Mouse (Mus musculus) MEL (cell line): ENCODE measurements at regions not wholly inside any gene's neighbourhood (a gene's known extent, or its start where the extent isn't known, plus 50 kb on each side); places are given as distances from the start of the nearest gene placed in this dataset.

ENCODE experiments used
- DNase-seq: peaks from one replicate; pipeline ENCODE4 v3.0.0; 2011; ENCODE audit warnings: low read depth, low spot score
- H3K27ac ChIP-seq: 2 replicates; pipeline ENCODE4 v1.5.1; 2012; ENCODE audit warnings: low read depth, mild to moderate bottlenecking, control low read depth, low read length, moderate library complexity; ENCODE audit not compliant: control insufficient read depth
- H3K27me3 ChIP-seq, 2 experiments: fragments of 150-350 bp in 1 of 2; sonication (generic) in 1 of 2; 2 replicates each; pipeline ENCODE4 v1.6.1; 2012; ENCODE audit warnings: low read length in 2 of 2, mild to moderate bottlenecking in 2 of 2, improper control_type of control experiment in 1 of 2, moderate library complexity in 1 of 2; ENCODE audit not compliant: insufficient read depth in 2 of 2, control insufficient read depth in 1 of 2
- H3K36me3 ChIP-seq, 2 experiments: 2 replicates each; pipeline ENCODE4 v1.6.1; 2012 to 2014; ENCODE audit warnings: low read length in 2 of 2, improper control_type of control experiment in 1 of 2, inconsistent platforms in 1 of 2, mild to moderate bottlenecking in 1 of 2; ENCODE audit not compliant: insufficient read depth in 2 of 2, control insufficient read depth in 1 of 2
- H3K4me1 ChIP-seq, 2 experiments: fragments of 150-350 bp in 1 of 2; sonication (generic) in 1 of 2; 2 replicates each; pipeline ENCODE4 v1.6.1; 2012; ENCODE audit warnings: low read length in 2 of 2, improper control_type of control experiment in 1 of 2, mild to moderate bottlenecking in 1 of 2; ENCODE audit not compliant: insufficient read depth in 2 of 2, control insufficient read depth in 1 of 2
- H3K4me3 ChIP-seq, 2 experiments: fragments of 150-350 bp in 1 of 2; sonication (generic) in 1 of 2; 2 replicates each; pipeline ENCODE4 v1.5.1; 2012; ENCODE audit warnings: low read depth in 2 of 2, low read length in 2 of 2, mild to moderate bottlenecking in 2 of 2, moderate library complexity in 2 of 2, control low read depth in 1 of 2, improper control_type of control experiment in 1 of 2; ENCODE audit not compliant: control insufficient read depth in 1 of 2, insufficient read depth in 1 of 2
- H3K79me2 ChIP-seq: 2 replicates; pipeline ENCODE4 v1.6.1; 2012; ENCODE audit warnings: mild to moderate bottlenecking, low read length, moderate library complexity; ENCODE audit not compliant: control insufficient read depth, poor library complexity, insufficient read depth
- H3K9ac ChIP-seq: 2 replicates; pipeline ENCODE4 v1.6.1; 2012; ENCODE audit warnings: low read depth, mild to moderate bottlenecking, control low read depth, low read length, moderate library complexity; ENCODE audit not compliant: control insufficient read depth, poor library complexity, severe bottlenecking
- H3K9me3 ChIP-seq: fragments of 150-350 bp; sonication (generic); replicated peaks from 2 replicates; pipeline ENCODE4 v1.6.1; 2012; ENCODE audit warnings: mild to moderate bottlenecking, low read length, improper control_type of control experiment, moderate library complexity; ENCODE audit not compliant: insufficient read depth
- BHLHE40 ChIP-seq: IDR thresholded peaks from 2 replicates; pipeline ENCODE4 v1.6.1; 2012; ENCODE audit warnings: low read depth, mild to moderate bottlenecking, inconsistent platforms, low read length, improper control_type of control experiment, borderline replicate concordance
- CHD1 ChIP-seq: IDR thresholded peaks from 2 replicates; pipeline ENCODE4 v1.6.1; 2012; ENCODE audit warnings: low read depth, mild to moderate bottlenecking, inconsistent platforms, low read length, improper control_type of control experiment
- CTCF ChIP-seq, 3 experiments: IDR thresholded peaks in 2 of 3; conservative IDR thresholded peaks in 1 of 3; 2 replicates each; pipeline ENCODE4 v1.5.1; 2011 to 2012; ENCODE audit warnings: low read length in 3 of 3, low read depth in 2 of 3, mild to moderate bottlenecking in 2 of 3, improper control_type of control experiment in 1 of 3, inconsistent platforms in 1 of 3, mixed read lengths in 1 of 3, moderate library complexity in 1 of 3; ENCODE audit not compliant: control insufficient read depth in 1 of 3, insufficient read depth in 1 of 3, poor library complexity in 1 of 3, severe bottlenecking in 1 of 3
- ETS1 ChIP-seq: IDR thresholded peaks from 2 replicates; pipeline ENCODE4 v1.6.1; 2012; ENCODE audit warnings: low read depth, mild to moderate bottlenecking, inconsistent platforms, low read length, improper control_type of control experiment, moderate library complexity
- GATA1 ChIP-seq: IDR thresholded peaks from 2 replicates; pipeline ENCODE4 v1.6.1; 2011; ENCODE audit warnings: low read depth, low read length, improper control_type of control experiment
- HCFC1 ChIP-seq: IDR thresholded peaks from 2 replicates; pipeline ENCODE4 v1.6.1; 2012; ENCODE audit warnings: low read depth, mild to moderate bottlenecking, inconsistent platforms, low read length, improper control_type of control experiment, moderate library complexity
- JUND ChIP-seq: IDR thresholded peaks from 2 replicates; pipeline ENCODE4 v1.6.1; 2011; ENCODE audit warnings: low read depth, mild to moderate bottlenecking, improper control_type of control experiment, low read length
- MAX ChIP-seq: IDR thresholded peaks from 2 replicates; pipeline ENCODE4 v1.6.1; 2011; ENCODE audit warnings: low read length, improper control_type of control experiment
- NELFE ChIP-seq: IDR thresholded peaks from 2 replicates; pipeline ENCODE4 v1.6.1; 2011; ENCODE audit warnings: low read depth, low read length, improper control_type of control experiment
- POLR2A ChIP-seq, 2 experiments: IDR thresholded peaks; 2 replicates each; pipeline ENCODE4 v1.6.1; 2011 to 2012; ENCODE audit warnings: low read length in 2 of 2, mild to moderate bottlenecking in 2 of 2, control low read depth in 1 of 2, improper control_type of control experiment in 1 of 2, low read depth in 1 of 2, moderate library complexity in 1 of 2; ENCODE audit not compliant: control insufficient read depth in 1 of 2, insufficient read depth in 1 of 2, poor library complexity in 1 of 2
- POLR2AphosphoS2 ChIP-seq: IDR thresholded peaks from 2 replicates; pipeline ENCODE4 v1.6.1; 2011; ENCODE audit warnings: low read length, improper control_type of control experiment
- RAD21 ChIP-seq: IDR thresholded peaks from 2 replicates; pipeline ENCODE4 v1.6.1; 2011; ENCODE audit warnings: mild to moderate bottlenecking, low read depth, low read length, improper control_type of control experiment
- RCOR1 ChIP-seq: IDR thresholded peaks from 2 replicates; pipeline ENCODE4 v1.6.1; 2012; ENCODE audit warnings: low read depth, mild to moderate bottlenecking, inconsistent platforms, low read length, improper control_type of control experiment
- SMC3 ChIP-seq: IDR thresholded peaks from 2 replicates; pipeline ENCODE4 v1.6.1; 2011; ENCODE audit warnings: low read depth, low read length, improper control_type of control experiment
- TAL1 ChIP-seq: IDR thresholded peaks from 2 replicates; pipeline ENCODE4 v1.6.1; 2012; ENCODE audit warnings: mild to moderate bottlenecking, inconsistent platforms, low read length, moderate library complexity, mixed read lengths
- TCF12 ChIP-seq: IDR thresholded peaks from 2 replicates; pipeline ENCODE4 v1.6.1; 2014; ENCODE audit warnings: low read depth, mild to moderate bottlenecking, inconsistent platforms, low read length, improper control_type of control experiment, moderate library complexity
- USF1 ChIP-seq: IDR thresholded peaks from 2 replicates; pipeline ENCODE4 v1.6.1; 2014; ENCODE audit warnings: low read depth, mild to moderate bottlenecking, inconsistent platforms, low read length, improper control_type of control experiment, moderate library complexity
- USF2 ChIP-seq, 2 experiments: IDR thresholded peaks; 2 replicates each; pipeline ENCODE4 v1.6.1; 2011 to 2012; ENCODE audit warnings: improper control_type of control experiment in 2 of 2, low read length in 2 of 2, borderline replicate concordance in 1 of 2, inconsistent platforms in 1 of 2, low read depth in 1 of 2, mild to moderate bottlenecking in 1 of 2; ENCODE audit not compliant: insufficient read depth in 1 of 2
- ZMIZ1 ChIP-seq: IDR thresholded peaks from 2 replicates; pipeline ENCODE4 v1.6.1; 2012; ENCODE audit warnings: low read depth, mild to moderate bottlenecking, inconsistent platforms, low read length, improper control_type of control experiment, moderate library complexity

DNA sequence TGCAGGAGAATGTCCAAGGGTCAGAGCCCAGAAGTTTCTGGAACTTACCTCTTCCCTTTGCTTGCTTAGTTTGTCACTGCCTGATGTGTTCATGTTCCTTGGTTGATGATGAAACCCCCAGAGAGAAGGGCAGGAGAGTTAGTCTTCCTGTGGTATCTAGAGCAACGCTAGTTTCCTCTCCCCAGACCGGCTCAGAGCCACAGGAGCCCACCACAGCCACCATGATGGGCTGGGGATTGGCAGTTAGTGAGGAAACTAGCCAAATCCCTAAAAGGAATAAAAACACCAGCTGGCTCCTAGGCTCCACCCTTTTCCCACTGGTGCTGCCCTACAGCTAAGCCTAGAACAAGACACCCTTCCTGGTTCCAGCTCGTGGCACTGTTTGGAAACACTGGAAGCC is 87.9 kb downstream of the Rplp1 start:
- TF ChIP-seq TCF12 (no peak), ETS1 (no peak), POLR2A (IDR thresholded peaks at IDR 0.05; ENCODE audit: control insufficient read depth in 1 of 2, insufficient read depth in 1 of 2, low read depth in 1 of 2, low read length in 2 of 2, poor library complexity in 1 of 2) (no peak)
- Histone ChIP-seq H3K79me2 (no peaks in the 10 kb centered on the region), H3K27me3 (peaks cover 0 to 3% of the 10 kb centered on the region in 2 experiments; a peak in 2 of 4 replicates), H3K27ac (no peak overlapping the region), H3K36me3 (no peaks in the 10 kb centered on the region), H3K4me1 (no peaks in the 10 kb centered on the region), H3K9ac (no peak overlapping the region), H3K9me3 (no peaks in the 10 kb centered on the region), H3K4me3 (no peak overlapping the region)
- DNase-seq = no peak

DNA sequence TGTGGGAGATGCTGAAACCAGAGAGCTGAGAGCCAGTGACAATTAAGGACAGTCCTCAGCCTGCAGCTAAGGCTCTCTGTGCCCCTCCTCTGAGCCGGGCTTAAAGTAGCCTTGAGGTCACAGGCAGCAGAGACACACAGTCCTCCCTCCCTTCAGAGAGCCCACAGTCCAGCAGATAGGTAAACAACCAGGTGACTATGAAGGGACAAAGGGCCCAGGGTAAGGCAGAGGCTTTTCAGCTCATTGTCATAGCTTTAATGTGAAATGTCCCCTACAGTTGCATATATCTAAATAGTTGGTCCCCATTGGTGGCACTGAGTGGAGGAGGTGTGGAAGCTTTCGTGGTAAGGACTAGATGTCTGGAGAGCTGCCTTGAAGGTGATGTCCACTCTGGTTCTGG is 88.5 kb downstream of the Rplp1 start:
- Histone ChIP-seq H3K27me3 (peaks cover 0 to 3% of the 10 kb centered on the region in 2 experiments; a peak in 2 of 4 replicates), H3K36me3 (no peaks in the 10 kb centered on the region), H3K4me1 (no peaks in the 10 kb centered on the region), H3K9me3 (no peaks in the 10 kb centered on the region), H3K27ac (no peak overlapping the region), H3K9ac (no peak overlapping the region), H3K79me2 (no peaks in the 10 kb centered on the region), H3K4me3 (no peak overlapping the region)
- TF ChIP-seq USF1 (no peak), POLR2A (IDR thresholded peaks at IDR 0.05; ENCODE audit: control insufficient read depth in 1 of 2, insufficient read depth in 1 of 2, low read depth in 1 of 2, low read length in 2 of 2, poor library complexity in 1 of 2) (no peak), NELFE (no peak), JUND (no peak), SMC3 (no peak), CTCF (IDR thresholded peaks at IDR 0.05 in 2 of 3, conservative IDR thresholded peaks at IDR 0.05 in 1 of 3; ENCODE audit: control insufficient read depth in 1 of 3, insufficient read depth in 1 of 3, low read depth in 2 of 3, low read length in 3 of 3, poor library complexity in 1 of 3, severe bottlenecking in 1 of 3) (no peak), ZMIZ1 (no peak), MAX (no peak), GATA1 (no peak), TAL1 (no peak), POLR2AphosphoS2 (no peak)
- no peak for DNase-seq

DNA sequence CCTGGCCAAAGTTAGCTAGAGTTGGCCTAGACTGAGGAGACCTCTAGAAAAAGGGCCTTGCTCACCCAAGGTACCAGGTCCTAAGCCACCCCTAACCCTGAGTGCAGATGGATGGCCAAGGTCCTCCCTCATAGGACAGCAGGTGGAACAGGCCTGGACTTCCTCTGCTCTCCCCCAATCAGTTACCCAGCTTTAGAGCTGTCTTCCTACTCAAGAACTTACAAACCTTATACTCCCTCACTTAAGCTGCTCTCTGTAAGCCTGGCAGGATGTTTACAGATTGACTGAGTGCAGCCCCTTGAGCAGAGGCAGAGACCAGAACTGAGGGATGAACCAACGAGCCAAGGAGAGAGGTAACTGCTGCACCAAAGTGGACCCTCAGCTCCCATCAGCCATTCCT is 94.5 kb downstream of the Rplp1 start:
- H3K27me3 ChIP-seq = no peaks in the 10 kb centered on the region; a peak in 1 of 4 replicates
- no peaks in the 10 kb centered on the region for H3K4me1 ChIP-seq
- H3K4me3 ChIP-seq = no peak overlapping the region
- H3K9me3 ChIP-seq = no peaks in the 10 kb centered on the region
- H3K27ac ChIP-seq = no peak overlapping the region
- TF ChIP-seq USF2 (IDR thresholded peaks at IDR 0.05; ENCODE audit: borderline replicate concordance in 1 of 2, insufficient read depth in 1 of 2, low read depth in 1 of 2, low read length in 2 of 2) = no peak
- no peak for TF ChIP-seq RCOR1
- no peak for TF ChIP-seq HCFC1
- no peak for TF ChIP-seq RAD21
- no peak for TF ChIP-seq BHLHE40
- TF ChIP-seq CHD1 = no peak
- no peaks in the 10 kb centered on the region for H3K79me2 ChIP-seq
- no peak overlapping the region for H3K9ac ChIP-seq
- DNase-seq = no peak
- no peaks in the 10 kb centered on the region for H3K36me3 ChIP-seq
